ENCODE assay signal across 21 mouse cellular contexts in genomic region chr6:141322961-141323360, GRCm38 (mm10).
A peak's percentile ranks its signal among the peaks of the same experiment; 100 is the strongest.
DNase-seq lines count a peak whose midpoint lies in the region; ATAC-seq and TF ChIP-seq lines count a peak whose summit lies in the region.
"Had no signal": no experiment of that assay in that cellular context is flagged by ENCODE, and none has a peak within 500 bp of the region (broad histone marks: within the 10 kb centered on the region; RNA-seq: fewer than 3 reads in every experiment).

No protein-coding gene starts in this region.

- no peak overlapping the region for H3K4me2 ChIP-seq in heart, embryonic 11.5 days
- H3K4me2 ChIP-seq in heart, embryonic 12.5 days: no peak overlapping the region
- no peak overlapping the region for H3K4me2 ChIP-seq in forebrain, embryonic 14.5 days (ENCODE audit: low read length)
- H3K4me2 ChIP-seq: embryonic facial prominence, embryonic 12.5 days; forebrain, embryonic 13.5 days had no signal

- H3K4me1 ChIP-seq in heart, embryonic 11.5 days (ENCODE audit: control insufficient read depth, insufficient read depth, low read length): peaks cover 10% of the 10 kb centered on the region
- H3K4me1 ChIP-seq in heart, embryonic 12.5 days (replicated peaks): peaks cover 22% of the 10 kb centered on the region
- H3K4me1 ChIP-seq in forebrain, embryonic 14.5 days (ENCODE audit: control insufficient read depth, insufficient read depth, low read length): no peaks in the 10 kb centered on the region
- H3K4me1 ChIP-seq: forebrain, embryonic 13.5 days had no signal

- H3K27ac ChIP-seq in gastrocnemius, adult 2 months: no peak overlapping the region
- 0 out of 2 replicates have a peak overlapping the region, but pooled peaks have one; percentile 35 for H3K27ac ChIP-seq in heart, embryonic 11.5 days (ENCODE audit: low read depth, low read length)
- no peak overlapping the region for H3K27ac ChIP-seq in heart, embryonic 12.5 days (ENCODE audit: poor library complexity, severe bottlenecking)
- no peak overlapping the region for H3K27ac ChIP-seq in forebrain, embryonic 14.5 days (ENCODE audit: low read depth, low read length)
- H3K27ac ChIP-seq: embryonic facial prominence, embryonic 10.5 days; embryonic facial prominence, embryonic 12.5 days; forebrain, embryonic 13.5 days had no signal

- peak; percentile 25 for DNase-seq in gastrocnemius, adult 2 months
- DNase-seq in gastrocnemius, postnatal 14 days: no peak
- DNase-seq in Muller cell, postnatal 12 days (ENCODE audit: inconsistent ontology term): peak; percentile 78
- no peak for DNase-seq in forebrain, embryonic 14.5 days (ENCODE audit: low spot score)
- DNase-seq: adrenal gland, adult 2 months; adrenal gland, postnatal 10 days; adrenal gland, postnatal 25 days; B cell, adult 2 months; cerebellum, adult 11-12 months; cerebellum, adult 2 months; cerebellum, adult 9-10 months; cerebellum, postnatal 25 days had no signal

- no peaks in the 10 kb centered on the region for H3K9me3 ChIP-seq in heart, embryonic 11.5 days (replicated peaks; ENCODE audit: control insufficient read depth, low read length)
- H3K9me3 ChIP-seq in heart, embryonic 12.5 days (replicated peaks): no peaks in the 10 kb centered on the region
- H3K9me3 ChIP-seq in forebrain, embryonic 14.5 days (replicated peaks; ENCODE audit: control insufficient read depth, low read length): no peaks in the 10 kb centered on the region
- H3K9me3 ChIP-seq: embryonic facial prominence, embryonic 10.5 days; embryonic facial prominence, embryonic 12.5 days; forebrain, embryonic 13.5 days had no signal

- H3K36me3 ChIP-seq in heart, embryonic 11.5 days (ENCODE audit: control insufficient read depth, insufficient read depth, low read length): no peaks in the 10 kb centered on the region
- no peaks in the 10 kb centered on the region for H3K36me3 ChIP-seq in heart, embryonic 12.5 days
- H3K36me3 ChIP-seq in forebrain, embryonic 14.5 days (ENCODE audit: control insufficient read depth, insufficient read depth, low read length): no peaks in the 10 kb centered on the region
- H3K36me3 ChIP-seq: embryonic facial prominence, embryonic 10.5 days; embryonic facial prominence, embryonic 12.5 days; G1E had no signal

- H3K9ac ChIP-seq in heart, embryonic 11.5 days (ENCODE audit: low read depth, low read length): no peak overlapping the region
- no peak overlapping the region for H3K9ac ChIP-seq in heart, embryonic 12.5 days
- H3K9ac ChIP-seq in forebrain, embryonic 14.5 days (ENCODE audit: low read length): no peak overlapping the region
- H3K9ac ChIP-seq: embryonic facial prominence, embryonic 12.5 days; forebrain, embryonic 13.5 days had no signal

- H3K4me3 ChIP-seq in gastrocnemius, adult 2 months: no peak overlapping the region
- H3K4me3 ChIP-seq in heart, embryonic 11.5 days (ENCODE audit: low read depth, low read length): no peak overlapping the region
- no peak overlapping the region for H3K4me3 ChIP-seq in heart, embryonic 12.5 days
- H3K4me3 ChIP-seq in forebrain, embryonic 14.5 days (ENCODE audit: low read depth, low read length): no peak overlapping the region
- H3K4me3 ChIP-seq: embryonic facial prominence, embryonic 10.5 days; embryonic facial prominence, embryonic 12.5 days; forebrain, embryonic 13.5 days had no signal

- no peak for ATAC-seq in heart, embryonic 11.5 days (replicated peaks; ENCODE audit: insufficient number of reproducible peaks, low FRiP score, low TSS enrichment)
- no peak for ATAC-seq in heart, embryonic 12.5 days (ENCODE audit: insufficient number of reproducible peaks, low FRiP score)
- no peak for ATAC-seq in forebrain, embryonic 14.5 days
- ATAC-seq: CD4-positive, CD25-positive, alpha-beta regulatory T cell, adult 4 months; forebrain, embryonic 13.5 days; forebrain, embryonic 16.5 days had no signal

- H3K27me3 ChIP-seq in heart, embryonic 11.5 days (ENCODE audit: control insufficient read depth, insufficient read depth, low read length): no peaks in the 10 kb centered on the region
- no peaks in the 10 kb centered on the region for H3K27me3 ChIP-seq in heart, embryonic 12.5 days (replicated peaks)
- no peaks in the 10 kb centered on the region for H3K27me3 ChIP-seq in forebrain, embryonic 14.5 days (replicated peaks; ENCODE audit: control insufficient read depth, insufficient read depth, low read length)
- H3K27me3 ChIP-seq: CH12.LX; embryonic facial prominence, embryonic 12.5 days; forebrain, embryonic 13.5 days had no signal

- WGBS in heart, embryonic 11.5 days (ENCODE audit: insufficient replicate concordance): 52% methylated on average over 4 of the region's 4 CpGs
- 51% methylated on average over 4 of the region's 4 CpGs for WGBS in heart, embryonic 12.5 days
- 56% methylated on average over 4 of the region's 4 CpGs for WGBS in forebrain, embryonic 14.5 days

- TF ChIP-seq CTCF in gastrocnemius, adult 2 months (IDR thresholded peaks at IDR 0.05): no peak

- intact Hi-C loops in gastrocnemius, adult 2 months (cut with DNase I): no loop called here
- intact Hi-C loops in gastrocnemius, postnatal 14 days (cut with DNase I; ENCODE audit: low total_unique reads): no loop called here

Comparison
In these comparisons a context has a peak if more than half of its experiments do, and no peak if none do; other contexts are left out.
1. DNase-seq: peak in gastrocnemius, adult 2 months (single experiment) and Muller cell, postnatal 12 days (single experiment); none in gastrocnemius, postnatal 14 days (single experiment) and forebrain, embryonic 14.5 days (single experiment).